Mouse (Mus musculus): Measurements from ENCODE around the gene Tmtc1.

DNA sequence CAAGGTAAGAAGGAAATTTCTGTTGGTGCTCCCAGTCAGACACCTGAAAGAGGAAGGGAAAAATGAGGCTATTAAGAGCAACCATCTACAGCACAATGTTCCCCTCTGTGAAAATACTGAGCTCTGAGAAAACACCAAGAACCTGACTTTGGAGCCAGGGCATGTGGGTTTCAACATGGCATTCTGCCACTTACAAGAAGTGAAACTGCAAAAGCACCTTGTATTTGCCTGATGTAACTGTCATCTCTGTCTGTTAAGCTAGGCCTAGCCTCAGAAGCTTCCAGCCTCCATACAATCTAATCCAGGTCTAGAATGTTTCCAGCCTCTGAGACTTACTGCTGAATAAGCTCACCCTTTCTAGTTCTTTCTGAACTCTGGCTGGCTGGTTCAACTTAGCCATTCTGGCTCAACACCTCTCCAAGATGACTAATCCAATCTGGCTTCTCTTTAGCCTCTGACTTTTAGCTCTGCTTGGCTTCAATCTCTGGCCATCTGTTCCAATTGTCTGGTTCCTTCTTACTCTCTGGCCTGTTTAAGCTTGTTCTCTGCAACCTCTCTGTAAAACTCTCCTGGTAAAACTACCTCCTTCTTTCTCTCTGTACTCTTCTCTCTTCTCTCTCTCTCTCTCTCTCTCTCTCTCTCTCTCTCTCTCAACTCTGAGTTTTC, 107.8 kb downstream of the Tmtc1 start:
- TF ChIP-seq CTCF (IDR thresholded peaks at IDR 0.05) (no peak), EP300 (IDR thresholded peaks at IDR 0.05) (no peak)

All from lung, postnatal 0 days (tissue).